Mouse (Mus musculus) E14TG2a.4 (cell line): ENCODE results near the gene Lrrc8d.

Experiments used
- CTCF ChIP-seq: conservative IDR thresholded peaks from 2 replicates; pipeline ENCODE4 v1.5.1; 2014; ENCODE audit warnings: low read length
- NANOG ChIP-seq: IDR thresholded peaks from 2 replicates; pipeline ENCODE4 v1.6.1; 2014; ENCODE audit warnings: borderline replicate concordance, low read length, mixed read lengths

GRCm38 (mm10) chr5:105876925-105877774 lies 177.4 kb downstream of the Lrrc8d start:
- TF ChIP-seq CTCF (no peak), NANOG (no peak)
